Mouse (Mus musculus) small intestine, adult 2 months (tissue): Measurements from ENCODE around the gene Rhbdf2. TPM values are rescaled to one million over a fixed set of nuclear protein-coding genes. Genes with fewer than 3 reads are reported as not detected.
A peak's percentile ranks its signal among the peaks of the same experiment; 100 is the strongest.

ENCODE experiments used
- H3K27ac ChIP-seq: fragments of 200-500 bp; 2 replicates; pipeline ENCODE4 v1.5.1; 2012; ENCODE audit warnings: low read depth, low read length, control low read depth, inconsistent platforms; ENCODE audit not compliant: insufficient read depth
- H3K27me3 ChIP-seq: fragments of 200-500 bp; 2 replicates; pipeline ENCODE4 v1.6.1; 2012; ENCODE audit warnings: mild to moderate bottlenecking, moderate library complexity, low read length, inconsistent platforms; ENCODE audit not compliant: control insufficient read depth, insufficient read depth
- H3K36me3 ChIP-seq: fragments of 200-500 bp; 2 replicates; pipeline ENCODE4 v1.6.1; 2012; ENCODE audit warnings: mild to moderate bottlenecking, low read length, control low read depth, inconsistent platforms; ENCODE audit not compliant: control insufficient read depth, insufficient read depth
- H3K4me1 ChIP-seq: fragments of 200-500 bp; 2 replicates; pipeline ENCODE4 v1.6.1; 2012; ENCODE audit warnings: low read length, inconsistent platforms, mixed read lengths; ENCODE audit not compliant: control insufficient read depth, insufficient read depth, insufficient read length
- H3K4me3 ChIP-seq: fragments of 200-500 bp; 2 replicates; pipeline ENCODE4 v1.5.1; 2012; ENCODE audit warnings: low read depth, mild to moderate bottlenecking, control low read depth, inconsistent platforms, low read length, moderate library complexity
- CTCF ChIP-seq: fragments of 200-500 bp; IDR thresholded peaks from 2 replicates; pipeline ENCODE4 v1.5.1; 2012; ENCODE audit warnings: low read depth, mild to moderate bottlenecking, control low read depth, inconsistent platforms, low read length, moderate library complexity, mixed read lengths; ENCODE audit not compliant: insufficient replicate concordance, insufficient read length; ENCODE audit errors: extremely low read depth
- POLR2A ChIP-seq: fragments of 200-500 bp; IDR thresholded peaks from 2 replicates; pipeline ENCODE4 v1.6.1; 2012; ENCODE audit warnings: low read depth, mild to moderate bottlenecking, control low read depth, inconsistent platforms, low read length, moderate library complexity
- WGBS: fragments of 180-500 bp; shearing (Covaris S2); methylation state at CpG from one replicate; pipeline ENCODE4 v1.1.7; 2018; 5-methylcytosine and 5-hydroxymethylcytosine counted together
- polyA plus RNA-seq: library from polyadenylated mRNA; depleted of rRNA; stranded (reverse); fragments of >200 nt; gene quantifications from 2 replicates; pipeline ENCODE4 v1.2.3, GENCODE M21; 2012

The Rhbdf2 gene
- polyA plus RNA-seq, 1 experiment, result 40.8 TPM

DNA sequence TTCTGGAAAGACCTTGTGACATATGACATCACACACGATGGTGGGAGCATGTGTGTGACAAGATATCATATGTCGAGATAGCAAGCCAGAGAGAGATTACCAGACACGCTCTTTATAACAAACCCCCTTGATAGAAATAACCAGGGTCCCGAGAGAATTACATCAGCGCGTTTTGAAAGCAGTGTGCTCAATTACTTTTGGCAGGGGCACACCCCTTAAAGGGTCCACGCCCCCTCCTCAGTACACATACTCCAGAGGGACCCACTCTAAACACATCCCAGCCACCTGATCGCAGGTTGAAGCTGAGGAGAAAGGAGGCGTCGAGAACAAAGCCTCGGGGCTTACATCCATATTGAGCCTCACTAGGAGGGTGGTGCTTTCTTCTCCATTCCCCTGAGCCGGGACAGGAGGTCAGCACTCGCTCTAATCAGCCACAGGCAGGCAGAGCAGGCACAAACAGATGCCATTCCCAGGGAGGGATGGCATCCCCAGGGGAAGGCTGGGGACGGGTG lies 37.7 kb downstream of the Rhbdf2 start:
- WGBS, result 31% methylated on average over 14 of the region's 14 CpGs
- Histone ChIP-seq H3K27ac (no peak overlapping the region), H3K27me3 (peaks cover 4% of the 10 kb centered on the region; the same call in 1 of the 2 replicates), H3K4me3 (no peak overlapping the region), H3K36me3 (no peaks in the 10 kb centered on the region), H3K4me1 (0 out of 2 replicates have a peak, but pooled peaks cover 2% of the 10 kb centered on the region)
- no peak for TF ChIP-seq CTCF
- TF ChIP-seq POLR2A, result no peak

DNA sequence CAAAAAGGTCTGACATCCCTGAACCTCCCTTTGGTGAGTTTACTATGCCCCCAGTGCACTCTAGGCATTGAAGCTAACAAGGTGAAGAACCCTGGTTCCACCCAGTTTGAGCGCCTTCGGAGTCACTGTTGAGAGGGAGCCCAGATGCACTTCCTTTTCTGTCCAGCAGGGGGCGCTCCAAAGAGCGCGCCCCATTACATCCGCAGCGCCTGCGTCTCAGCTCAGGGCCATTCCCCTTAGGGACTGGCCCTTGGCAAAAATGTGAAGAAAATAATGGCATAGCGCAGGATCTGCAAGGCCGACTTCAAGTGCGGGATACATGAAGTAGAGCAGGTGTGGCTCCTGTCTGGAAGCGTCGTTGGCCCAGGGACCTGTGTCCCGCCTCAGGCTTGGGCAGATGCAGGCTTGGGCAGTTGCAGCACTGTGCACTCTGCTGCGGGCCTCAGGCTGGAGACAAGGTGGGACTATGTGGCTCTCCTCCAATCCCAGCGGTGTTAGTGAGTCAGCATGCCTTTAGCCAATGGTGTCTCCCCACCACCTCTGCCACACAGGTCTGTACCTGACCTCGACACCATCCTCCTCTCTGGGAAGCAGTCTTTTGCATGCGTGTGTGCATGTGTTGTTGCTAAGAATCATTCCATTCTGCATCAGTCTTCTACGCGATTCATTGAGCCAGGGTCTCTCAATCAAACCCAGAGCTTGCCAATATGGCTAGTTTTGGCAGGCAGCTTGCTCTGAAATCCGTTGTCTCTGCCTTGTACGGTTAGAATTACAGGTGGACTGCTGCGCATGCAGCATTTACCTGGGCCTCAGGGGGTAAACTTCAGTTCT lies 39.8 kb downstream of the Rhbdf2 start:
- TF ChIP-seq CTCF, result peak; percentile 100
- peak; percentile 32; the same call in 1 of the 2 replicates for TF ChIP-seq POLR2A
- no peaks in the 10 kb centered on the region for H3K36me3 ChIP-seq
- no peak overlapping the region for H3K4me3 ChIP-seq
- 0 out of 2 replicates have a peak, but pooled peaks cover 2% of the 10 kb centered on the region for H3K4me1 ChIP-seq
- H3K27ac ChIP-seq, result no peak overlapping the region
- WGBS, result 24% methylated on average over 23 of the region's 23 CpGs
- peaks cover 4% of the 10 kb centered on the region; the same call in 1 of the 2 replicates for H3K27me3 ChIP-seq

- Histone ChIP-seq H3K27ac (no peak within 1 kb of the TSS), H3K4me3 (no peak within 1 kb of the TSS), H3K36me3 (no peaks in the 10 kb centered on the region), H3K27me3 (peaks cover 4% of the 10 kb centered on the region; the same call in 1 of the 2 replicates), H3K4me1 (peaks cover 2% of the 10 kb centered on the region; the same call in 1 of the 2 replicates)
- WGBS, result 72% methylated on average over 5 of the region's 5 CpGs
- no peak for TF ChIP-seq POLR2A
- TF ChIP-seq CTCF, result no peak
These were observed 40.5 kb downstream of the Rhbdf2 start, which contains the start of gene Aanat for GRCm38 (mm10) chr11:116586310-116586709. Gene Aanat, plus strand, starts transcription at chr11:116586432.

DNA sequence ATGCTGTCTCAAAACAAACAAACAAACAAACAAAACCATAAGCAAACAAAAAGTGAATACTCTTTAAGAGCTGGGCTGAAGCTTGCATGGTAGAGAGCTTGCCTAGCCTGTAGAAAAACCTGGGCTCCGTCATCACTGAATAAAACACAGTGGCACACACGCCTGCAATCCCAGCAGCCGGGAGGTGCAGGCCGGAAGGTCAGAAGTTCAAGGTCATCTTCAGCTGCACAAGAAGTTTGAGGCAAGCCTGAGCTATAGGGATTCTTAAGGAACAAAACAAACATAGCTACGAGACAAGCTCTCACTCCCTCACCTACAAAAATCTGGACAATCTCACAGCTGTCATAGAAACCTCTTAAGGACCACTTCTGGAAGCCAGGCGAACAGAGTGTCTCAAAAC lies 41.1 kb downstream of the Rhbdf2 start:
- peaks cover 4% of the 10 kb centered on the region for H3K4me1 ChIP-seq
- no peaks in the 10 kb centered on the region for H3K36me3 ChIP-seq
- H3K27me3 ChIP-seq, result peaks cover 4% of the 10 kb centered on the region; the same call in 1 of the 2 replicates
- TF ChIP-seq POLR2A, result no peak
- TF ChIP-seq CTCF, result no peak
- H3K4me3 ChIP-seq, result no peak overlapping the region
- 77% methylated on average over 6 of the region's 6 CpGs for WGBS
- H3K27ac ChIP-seq, result no peak overlapping the region

- H3K36me3 ChIP-seq, result no peaks in the 10 kb centered on the region
- H3K4me3 ChIP-seq, result peak within 1 kb of the TSS; percentile 99
- 1% methylated on average over 51 of the region's 51 CpGs for WGBS
- no peak; the same call in 1 of the 2 replicates for TF ChIP-seq POLR2A
- no peak for TF ChIP-seq CTCF
- H3K27ac ChIP-seq, result no peak within 1 kb of the TSS
- H3K27me3 ChIP-seq, result 0 out of 2 replicates have a peak, but pooled peaks cover 3% of the 10 kb centered on the region
- peaks cover 6% of the 10 kb centered on the region for H3K4me1 ChIP-seq
These were observed 45.4 kb downstream of the Rhbdf2 start, which contains the start of gene Ube2o for GRCm38 (mm10) chr11:116581376-116581814. Gene Ube2o, minus strand, starts transcription at chr11:116581447.

DNA sequence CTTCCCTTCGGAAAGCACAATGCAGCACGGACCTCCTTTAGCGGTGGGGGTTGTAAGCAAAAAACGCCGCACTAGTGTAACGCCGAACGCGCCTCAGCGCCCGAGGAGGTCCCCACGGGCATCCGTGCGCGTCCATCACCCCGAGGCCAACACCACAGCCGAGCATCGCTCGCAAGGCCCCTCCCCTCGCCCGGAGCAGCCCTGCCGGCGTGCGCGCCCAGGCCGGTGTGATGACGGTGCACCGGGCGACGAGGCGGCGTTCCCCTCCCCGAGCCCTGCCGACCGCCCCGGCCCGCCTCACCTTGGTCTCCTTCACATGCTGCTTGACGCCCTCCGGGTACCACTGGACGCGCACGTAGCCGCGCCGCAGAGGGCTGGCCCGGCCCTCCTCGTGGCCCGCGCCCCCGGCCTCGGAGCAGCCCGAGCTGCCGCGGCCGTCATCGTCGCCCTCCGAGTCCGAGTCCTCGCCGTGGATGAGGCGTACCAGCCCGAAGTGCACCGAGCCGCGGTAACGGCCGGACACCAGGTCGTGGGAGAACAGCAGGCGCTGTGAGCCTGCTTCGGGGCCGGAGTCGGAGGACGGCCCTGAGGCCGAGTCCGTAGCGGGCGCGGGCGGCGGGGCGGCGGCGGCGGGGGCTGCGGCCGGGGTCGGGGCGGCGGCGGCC lies 46.0 kb downstream of the Rhbdf2 start:
- Histone ChIP-seq H3K27me3 (0 out of 2 replicates have a peak, but pooled peaks cover 3% of the 10 kb centered on the region), H3K36me3 (no peaks in the 10 kb centered on the region), H3K4me3 (peak overlapping the region; percentile 99), H3K4me1 (peaks cover 6% of the 10 kb centered on the region), H3K27ac (no peak overlapping the region)
- TF ChIP-seq CTCF (no peak), POLR2A (0 out of 2 replicates have a peak, but pooled peaks have one; percentile 9)
- WGBS, result under 1% methylated on average over 91 of the region's 91 CpGs
